Mouse (Mus musculus) embryo, embryonic 10 days (tissue): Measurements from ENCODE around the gene Ccdc57.
A peak's percentile ranks its signal among the peaks of the same experiment; 100 is the strongest.
"Not testable (repeated sequence)": the region's sequence is repeated elsewhere in the genome, so short reads cannot be mapped to it uniquely, and the experiment has no call there.

ENCODE experiments used
- DNase-seq: peaks from one replicate; pipeline ENCODE4 v3.0.0-alpha.2; 2015; ENCODE audit warnings: low spot score

Gene Ccdc57

GRCm38 (mm10) chr11:120851582-120851981, 81.1 kb downstream of the Ccdc57 start:
- no peak for DNase-seq

- no peak for DNase-seq
Observed at GRCm38 (mm10) chr11:120851132-120851531, 81.5 kb downstream of the Ccdc57 start.

- no peak for DNase-seq
Observed at GRCm38 (mm10) chr11:120850331-120851030, 82.2 kb downstream of the Ccdc57 start.

GRCm38 (mm10) chr11:120846725-120847475, 85.8 kb downstream of the Ccdc57 start:
- no peak for DNase-seq

- DNase-seq = no peak
Observed at GRCm38 (mm10) chr11:120844329-120844728, 88.3 kb downstream of the Ccdc57 start.

- DNase-seq = no peak
Observed at GRCm38 (mm10) chr11:120833555-120834280, 99.0 kb downstream of the Ccdc57 start.

- DNase-seq = not testable (repeated sequence)
Observed at GRCm38 (mm10) chr11:120832962-120833361, 99.7 kb downstream of the Ccdc57 start.

GRCm38 (mm10) chr11:120831659-120832440, 100.8 kb downstream of the Ccdc57 start:
- DNase-seq = no peak

GRCm38 (mm10) chr11:120830686-120831085, 102.0 kb downstream of the Ccdc57 start:
- DNase-seq = no peak

- no peak for DNase-seq
Observed at GRCm38 (mm10) chr11:120829757-120830532, 102.7 kb downstream of the Ccdc57 start.

GRCm38 (mm10) chr11:120828416-120828815, 104.3 kb downstream of the Ccdc57 start:
- DNase-seq = no peak

- no peak for DNase-seq
Observed at GRCm38 (mm10) chr11:120826016-120826953, 106.4 kb downstream of the Ccdc57 start.

- peak; percentile 39 for DNase-seq
Observed at GRCm38 (mm10) chr11:120825289-120825863, 107.3 kb downstream of the Ccdc57 start.

- DNase-seq = no peak
Observed at GRCm38 (mm10) chr11:120824787-120825288, 107.8 kb downstream of the Ccdc57 start.

- DNase-seq = peak; percentile 98
Observed at GRCm38 (mm10) chr11:120823956-120824786, 108.5 kb downstream of the Ccdc57 start, which contains the start of gene Fasn. Gene Fasn (minus strand): TSS chr11:120824547.

GRCm38 (mm10) chr11:120823551-120823947, 109.1 kb downstream of the Ccdc57 start:
- no peak for DNase-seq

GRCm38 (mm10) chr11:120822831-120823550, 109.7 kb downstream of the Ccdc57 start:
- peak; percentile 25 for DNase-seq

- no peak for DNase-seq
Observed at GRCm38 (mm10) chr11:120822321-120822720, 110.4 kb downstream of the Ccdc57 start.
